Mouse (Mus musculus) lung, embryonic 16.5 days (tissue): ENCODE measurements at regions not wholly inside any gene's neighbourhood (a gene's known extent, or its start where the extent isn't known, plus 50 kb on each side); places are given as distances from the start of the nearest gene placed in this dataset.
A peak's percentile ranks its signal among the peaks of the same experiment; 100 is the strongest.

Source experiments
- ATAC-seq: fragments of 200-750 bp; cut with Nextera tagmentation; 2 replicates; pipeline ENCODE4 v1.8.0; 2017; ENCODE audit warnings: low read depth, mild to moderate bottlenecking, moderate library complexity
- H3K27ac ChIP-seq: fragments of 300-500 bp; sonication (generic); 2 replicates; pipeline ENCODE4 v1.5.1; 2014; ENCODE audit warnings: mild to moderate bottlenecking, control low read depth, low read length
- H3K27me3 ChIP-seq: fragments of 300-500 bp; sonication (generic); 2 replicates; pipeline ENCODE4 v1.6.1; 2014; ENCODE audit warnings: low read depth, low read length, mixed read lengths; ENCODE audit not compliant: control insufficient read depth, insufficient read depth
- H3K36me3 ChIP-seq: fragments of 300-500 bp; sonication (generic); 2 replicates; pipeline ENCODE4 v1.6.1; 2014; ENCODE audit warnings: low read length; ENCODE audit not compliant: control insufficient read depth, insufficient read depth
- H3K4me1 ChIP-seq: fragments of 300-500 bp; sonication (generic); replicated peaks from 2 replicates; pipeline ENCODE4 v1.6.1; 2014; ENCODE audit warnings: low read length, mixed read lengths; ENCODE audit not compliant: control insufficient read depth, insufficient read depth
- H3K4me2 ChIP-seq: fragments of 300-500 bp; sonication (generic); 2 replicates; pipeline ENCODE4 v1.6.1; 2014; ENCODE audit warnings: low read depth, low read length, control low read depth
- H3K4me3 ChIP-seq: fragments of 300-500 bp; sonication (generic); 2 replicates; pipeline ENCODE4 v1.5.1; 2014; ENCODE audit warnings: mild to moderate bottlenecking, low read length, control low read depth
- H3K9ac ChIP-seq: fragments of 300-500 bp; sonication (generic); 2 replicates; pipeline ENCODE4 v1.6.1; 2014; ENCODE audit warnings: low read length, control low read depth
- H3K9me3 ChIP-seq: fragments of 300-500 bp; sonication (generic); 2 replicates; pipeline ENCODE4 v1.6.1; 2016; ENCODE audit warnings: low read length; ENCODE audit not compliant: control insufficient read depth
- WGBS: fragments of 180-500 bp; shearing (Covaris S2); extraction: QIAGEN DNeasy Blood & Tissue Kit; methylation state at CpG from one replicate; pipeline ENCODE4 v1.1.7; 2014; 5-methylcytosine and 5-hydroxymethylcytosine counted together

- Histone ChIP-seq H3K27ac (no peak overlapping the region), H3K4me2 (no peak overlapping the region), H3K27me3 (no peaks in the 10 kb centered on the region), H3K4me3 (no peak overlapping the region), H3K9ac (no peak overlapping the region), H3K36me3 (no peaks in the 10 kb centered on the region), H3K4me1 (no peaks in the 10 kb centered on the region), H3K9me3 (no peaks in the 10 kb centered on the region)
- no peak for ATAC-seq
- 89% methylated on average over 1 of the region's 1 CpGs for WGBS
Observed at GRCm38 (mm10) chr5:12093680-12094079, 175.8 kb downstream of the 4933402N22Rik start.

DNA sequence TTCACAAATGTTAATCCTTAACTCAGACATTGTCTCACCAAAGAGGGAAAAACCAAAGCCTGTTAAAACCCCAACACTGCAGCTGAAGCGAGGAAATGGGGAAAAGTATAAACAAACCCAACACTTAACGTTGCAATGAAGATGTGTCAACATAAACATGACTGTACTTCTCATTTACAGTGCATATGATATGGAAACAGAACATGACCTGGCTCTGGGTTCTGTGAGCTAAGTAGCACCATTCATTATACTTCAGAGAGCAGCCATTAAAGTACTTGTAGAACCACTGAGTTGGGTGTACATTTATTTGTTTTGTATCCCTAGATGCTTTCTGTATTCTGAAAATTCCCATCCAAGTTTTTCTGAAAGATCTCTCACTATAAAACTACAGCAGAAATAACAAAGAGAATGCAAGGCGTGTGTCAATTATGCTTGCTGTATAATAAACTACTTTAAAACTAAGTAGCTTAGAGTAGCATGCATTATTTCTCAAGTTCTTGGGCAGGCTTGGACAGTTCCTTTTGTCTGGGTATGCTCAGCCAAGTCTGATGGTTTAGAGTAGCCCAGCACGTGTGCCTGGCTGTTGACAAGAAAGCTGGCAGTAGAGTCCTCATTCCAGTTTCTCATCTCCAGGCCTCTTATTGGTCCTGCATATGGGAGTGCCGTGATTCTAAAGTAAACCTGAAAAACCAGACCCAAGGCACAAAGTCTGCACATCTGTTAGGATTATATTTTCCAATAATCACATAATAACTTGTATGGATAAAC is 198.9 kb downstream of the 4933402N22Rik start:
- WGBS = 44% methylated on average over 5 of the region's 5 CpGs
- no peaks in the 10 kb centered on the region for H3K9me3 ChIP-seq
- ATAC-seq = no peak
- no peak overlapping the region for H3K4me3 ChIP-seq
- H3K4me1 ChIP-seq = no peaks in the 10 kb centered on the region
- H3K27ac ChIP-seq = no peak overlapping the region
- no peaks in the 10 kb centered on the region for H3K36me3 ChIP-seq
- no peak overlapping the region for H3K9ac ChIP-seq
- H3K27me3 ChIP-seq = no peaks in the 10 kb centered on the region
- no peak overlapping the region for H3K4me2 ChIP-seq

DNA sequence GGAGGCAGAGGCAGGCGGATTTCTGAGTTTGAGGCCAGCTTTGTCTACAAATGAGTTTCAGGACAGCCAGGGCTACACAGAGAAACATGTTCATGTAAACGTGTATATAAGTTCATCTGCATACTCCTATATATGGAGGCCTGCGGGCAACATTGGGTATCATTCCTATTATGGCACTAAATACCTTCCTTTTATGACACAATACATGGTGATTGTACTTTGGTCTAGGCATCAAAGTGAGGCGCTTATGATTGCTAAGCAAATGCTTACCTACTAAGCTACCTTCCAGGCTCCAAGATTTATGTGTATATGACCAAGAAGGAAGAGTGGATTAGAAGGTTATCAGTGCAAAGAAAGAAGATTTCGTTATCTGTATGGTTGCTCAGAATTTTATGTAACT is 207.1 kb downstream of the 4933402N22Rik start:
- H3K9ac ChIP-seq = no peak overlapping the region
- no peaks in the 10 kb centered on the region for H3K36me3 ChIP-seq
- 90% methylated on average over 5 of the region's 5 CpGs for WGBS
- no peak overlapping the region for H3K27ac ChIP-seq
- H3K4me2 ChIP-seq = no peak overlapping the region
- H3K27me3 ChIP-seq = no peaks in the 10 kb centered on the region
- no peaks in the 10 kb centered on the region for H3K4me1 ChIP-seq
- no peaks in the 10 kb centered on the region for H3K9me3 ChIP-seq
- ATAC-seq = no peak
- no peak overlapping the region for H3K4me3 ChIP-seq

GRCm38 (mm10) chr5:12127484-12128265 is 209.8 kb downstream of the 4933402N22Rik start:
- Histone ChIP-seq H3K27me3 (no peaks in the 10 kb centered on the region), H3K4me1 (no peaks in the 10 kb centered on the region), H3K9me3 (no peaks in the 10 kb centered on the region), H3K9ac (no peak overlapping the region), H3K4me2 (no peak overlapping the region), H3K4me3 (no peak overlapping the region), H3K36me3 (no peaks in the 10 kb centered on the region), H3K27ac (peak overlapping the region; percentile 27; the same call in 1 of the 2 replicates)
- ATAC-seq = peak; percentile 94
- WGBS = 51% methylated on average over 4 of the region's 4 CpGs

- no peaks in the 10 kb centered on the region for H3K27me3 ChIP-seq
- ATAC-seq = no peak
Observed at GRCm38 (mm10) chr5:12138961-12139360, 221.1 kb downstream of the 4933402N22Rik start.

GRCm38 (mm10) chr5:12153295-12153694 is 229.9 kb upstream of the Sema3d start:
- Histone ChIP-seq H3K27ac (no peak overlapping the region), H3K36me3 (no peaks in the 10 kb centered on the region), H3K4me1 (peaks cover 5% of the 10 kb centered on the region; the same call in 1 of the 2 replicates), H3K9ac (no peak overlapping the region), H3K4me2 (no peak overlapping the region), H3K9me3 (no peaks in the 10 kb centered on the region), H3K27me3 (no peaks in the 10 kb centered on the region), H3K4me3 (no peak overlapping the region)
- peak; percentile 47; the same call in 1 of the 2 replicates for ATAC-seq
- WGBS = 29% methylated on average over 4 of the region's 4 CpGs

More at GRCm38 (mm10) chr5:12138961-12139360, 221.1 kb downstream of the 4933402N22Rik start:
- Histone ChIP-seq H3K4me3 (no peak overlapping the region), H3K4me2 (no peak overlapping the region), H3K27ac (no peak overlapping the region), H3K4me1 (no peaks in the 10 kb centered on the region), H3K9me3 (no peaks in the 10 kb centered on the region), H3K36me3 (no peaks in the 10 kb centered on the region), H3K9ac (no peak overlapping the region)

DNA sequence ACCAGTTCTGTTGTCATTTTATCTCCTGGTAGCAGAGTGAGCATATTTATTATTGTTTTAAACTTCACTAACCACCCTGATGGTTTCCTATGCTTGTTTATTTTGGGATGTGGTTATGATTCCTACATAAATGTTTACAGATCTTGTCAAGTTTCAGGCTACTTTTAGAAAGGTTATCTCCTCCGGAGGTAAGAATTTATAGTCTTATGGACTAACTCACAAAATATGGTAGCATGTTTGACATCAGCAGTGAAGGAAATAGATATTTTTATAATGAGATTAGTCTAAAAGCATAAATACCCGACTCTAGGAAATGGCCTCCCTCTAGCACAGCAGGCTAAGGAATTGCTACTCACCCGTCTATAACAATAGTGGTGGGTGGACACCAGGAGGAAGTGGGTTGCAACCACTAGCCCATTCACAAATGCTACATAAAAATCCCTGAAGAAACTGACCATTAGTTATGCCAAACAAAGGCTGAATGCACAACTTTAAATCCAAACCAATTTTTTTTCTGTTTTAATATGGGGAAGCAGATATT is 228.6 kb upstream of the Sema3d start:
- ATAC-seq = peak; percentile 56; the same call in 1 of the 2 replicates

GRCm38 (mm10) chr5:12191681-12192080 is 191.5 kb upstream of the Sema3d start:
- no peaks in the 10 kb centered on the region for H3K36me3 ChIP-seq
- WGBS = 44% methylated on average over 1 of the region's 1 CpGs
- no peaks in the 10 kb centered on the region for H3K9me3 ChIP-seq
- no peaks in the 10 kb centered on the region for H3K4me1 ChIP-seq
- H3K27ac ChIP-seq = no peak overlapping the region
- no peak overlapping the region for H3K4me2 ChIP-seq
- no peaks in the 10 kb centered on the region for H3K27me3 ChIP-seq
- no peak overlapping the region for H3K9ac ChIP-seq
- ATAC-seq = no peak
- H3K4me3 ChIP-seq = no peak overlapping the region

More for the DNA sequence above, 228.6 kb upstream of the Sema3d start:
- H3K27ac ChIP-seq = no peak overlapping the region
- no peak overlapping the region for H3K4me3 ChIP-seq
- 32% methylated on average over 3 of the region's 3 CpGs for WGBS
- no peaks in the 10 kb centered on the region for H3K9me3 ChIP-seq
- H3K4me1 ChIP-seq = peaks cover 5% of the 10 kb centered on the region; the same call in 1 of the 2 replicates
- no peaks in the 10 kb centered on the region for H3K27me3 ChIP-seq
- H3K9ac ChIP-seq = no peak overlapping the region
- H3K4me2 ChIP-seq = no peak overlapping the region
- H3K36me3 ChIP-seq = no peaks in the 10 kb centered on the region

- no peak for ATAC-seq
- Histone ChIP-seq H3K9me3 (no peaks in the 10 kb centered on the region; the same call in 1 of the 2 replicates), H3K4me1 (no peaks in the 10 kb centered on the region), H3K27ac (no peak overlapping the region), H3K4me3 (no peak overlapping the region), H3K9ac (no peak overlapping the region), H3K27me3 (no peaks in the 10 kb centered on the region), H3K4me2 (no peak overlapping the region), H3K36me3 (no peaks in the 10 kb centered on the region)
- WGBS = 41% methylated on average over 1 of the region's 1 CpGs
Observed at GRCm38 (mm10) chr5:12207452-12207851, 175.7 kb upstream of the Sema3d start.
